ENCODE assay signal across 10 mouse cellular contexts in the genomic region with DNA sequence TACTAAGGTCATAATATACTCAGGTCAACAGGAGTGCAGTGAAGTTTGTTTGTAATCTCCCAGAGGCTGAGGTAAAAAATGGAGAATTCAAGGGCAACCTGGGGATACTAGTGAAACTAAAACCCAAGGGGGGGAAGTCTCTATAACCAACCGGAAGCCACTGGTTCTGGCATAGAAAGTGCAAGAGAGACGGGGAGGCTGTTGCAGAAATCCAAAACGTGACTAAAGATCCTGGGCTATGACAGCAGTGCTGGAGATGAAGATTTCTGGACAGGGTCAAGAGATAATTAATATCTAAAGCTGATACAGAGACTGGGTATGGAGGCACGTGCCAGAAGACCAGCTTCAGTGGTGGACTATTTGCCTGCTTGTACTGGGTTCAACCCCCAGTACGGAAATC. TPM values are rescaled to one million over a fixed set of nuclear protein-coding genes. Genes with fewer than 3 reads are reported as not detected.
A peak's percentile ranks its signal among the peaks of the same experiment; 100 is the strongest.
DNase-seq lines count a peak whose midpoint lies in the region; ATAC-seq lines count a peak whose summit lies in the region.
"Had no signal": no experiment of that assay in that cellular context is flagged by ENCODE, and none has a peak within 500 bp of the region (broad histone marks: within the 10 kb centered on the region; RNA-seq: fewer than 3 reads in every experiment).

No protein-coding gene starts in this region.

- H3K4me1 ChIP-seq in forebrain, embryonic 10.5 days, result peaks cover 20% of the 10 kb centered on the region
- H3K4me1 ChIP-seq in forebrain, embryonic 11.5 days (replicated peaks; ENCODE audit: control insufficient read depth, insufficient read depth, low read length), result no peaks in the 10 kb centered on the region; the same call in 1 of the 2 replicates

- peak overlapping the region; percentile 97 for H3K4me3 ChIP-seq in forebrain, embryonic 10.5 days
- H3K4me3 ChIP-seq in forebrain, embryonic 11.5 days (ENCODE audit: low read depth, low read length), result no peak overlapping the region
- H3K4me3 ChIP-seq in macrophage (ENCODE audit: inconsistent target), result peak overlapping the region; percentile 65; the same call in 1 of the 2 replicates

- peaks cover 7% of the 10 kb centered on the region; the same call in 1 of the 2 replicates for H3K9me3 ChIP-seq in forebrain, embryonic 10.5 days
- peaks cover 3% of the 10 kb centered on the region; the same call in 1 of the 2 replicates for H3K9me3 ChIP-seq in forebrain, embryonic 11.5 days (ENCODE audit: control insufficient read depth, low read length)

- no peak overlapping the region for H3K9ac ChIP-seq in forebrain, embryonic 11.5 days (ENCODE audit: low read length)

- peaks cover 65% of the 10 kb centered on the region for H3K79me2 ChIP-seq in macrophage (ENCODE audit: inconsistent target)

- ATAC-seq in forebrain, embryonic 11.5 days (replicated peaks; ENCODE audit: low FRiP score), result no peak
- ATAC-seq in granulocyte monocyte progenitor cell, adult 5-6 weeks (replicated peaks; ENCODE audit: poor library complexity, severe bottlenecking), result peak; percentile 57

- H3K36me3 ChIP-seq in forebrain, embryonic 10.5 days (replicated peaks), result peaks cover 46% of the 10 kb centered on the region
- H3K36me3 ChIP-seq in forebrain, embryonic 11.5 days (ENCODE audit: control insufficient read depth, insufficient read depth, low read length), result peaks cover 3% of the 10 kb centered on the region; the same call in 1 of the 2 replicates
- no peaks in the 10 kb centered on the region for H3K36me3 ChIP-seq in macrophage (ENCODE audit: inconsistent target)

- H3K27ac ChIP-seq in forebrain, embryonic 10.5 days, result no peak overlapping the region
- no peak overlapping the region for H3K27ac ChIP-seq in forebrain, embryonic 11.5 days (ENCODE audit: low read depth, low read length)
- peak overlapping the region; percentile 5; the same call in 1 of the 2 replicates for H3K27ac ChIP-seq in macrophage

- WGBS in forebrain, embryonic 10.5 days, result 89% methylated on average over 5 of the region's 5 CpGs
- WGBS in forebrain, embryonic 11.5 days, result 87% methylated on average over 5 of the region's 5 CpGs
- 13% methylated on average over 5 of the region's 5 CpGs for WGBS in macrophage (ENCODE audit: missing documents)

- H3K4me2 ChIP-seq in forebrain, embryonic 11.5 days (ENCODE audit: low read depth, low read length, severe bottlenecking), result no peak overlapping the region

- DNase-seq in forebrain, embryonic 10.5 days (ENCODE audit: extremely low spot score, low spot score), result no peak
- DNase-seq in forebrain, embryonic 11.5 days (ENCODE audit: low spot score), result no peak
- peak; percentile 21 to 23 for DNase-seq in B cell, adult 2 months
- DNase-seq in left cerebral cortex, adult 9 months (ENCODE audit: low spot score in 2 of 2), result no peak
- DNase-seq in urinary bladder, postnatal 36 days (ENCODE audit: low spot score in 2 of 2), result no peak
- DNase-seq in ovary, postnatal 36 days (ENCODE audit: low spot score), result no peak
- DNase-seq: cerebellum, adult 18-20 months; lung, postnatal 14 days had no signal

- H3K27me3 ChIP-seq in forebrain, embryonic 10.5 days (ENCODE audit: poor library complexity, severe bottlenecking), result peaks cover 17% of the 10 kb centered on the region
- H3K27me3 ChIP-seq in forebrain, embryonic 11.5 days (ENCODE audit: control insufficient read depth, insufficient read depth, low read length), result no peaks in the 10 kb centered on the region

RNA-seq across cellular contexts. Expression of a gene that starts 2.3 kb away (rescaled TPM):
- polyA plus RNA-seq in forebrain, embryonic 10.5 days (2016; fragmentation: Nextera tagmentation; extraction: Ambion mirVana), result 75.3 and 82.2 TPM in 2 replicates
- polyA plus RNA-seq in forebrain, embryonic 11.5 days (2014; fragmentation: Nextera tagmentation; extraction: Ambion mirVana), result 86.1 and 90.8 TPM in 2 replicates
- total RNA-seq in granulocyte monocyte progenitor cell, adult 5-6 weeks (2014; fragmentation: Nextera tagmentation), result 87.6 and 96.3 TPM in 2 replicates
- 64.0 and 73.3 TPM in 2 replicates for total RNA-seq in granulocyte monocyte progenitor cell, adult 5-6 weeks (2017)
- total RNA-seq in macrophage (2018; cell fraction: chromatin; rRNA removed), result 10 to 100 TPM; 24.6 to 98.2 (median 58.7) TPM
- total RNA-seq in macrophage (2018; cell fraction: cytosol; rRNA removed), result 10 to 100 TPM; 22.0 to 40.7 (median 29.5) TPM
- total RNA-seq in macrophage (2018; cell fraction: nucleus; rRNA removed), result 100 to 1,000 TPM in 1 of 26 experiments, 10 to 100 TPM in 25; 25.9 to 130 (median 48.4) TPM
- polyA plus RNA-seq in macrophage (2018), result 24.9 to 40.8 TPM (median 27.9 TPM) in 3 replicates

RNA-seq across cellular contexts. Expression of a gene that starts 6.7 kb away (rescaled TPM):
- 40.4 and 40.7 TPM in 2 replicates for polyA plus RNA-seq in forebrain, embryonic 10.5 days (2016; fragmentation: Nextera tagmentation; extraction: Ambion mirVana)
- polyA plus RNA-seq in forebrain, embryonic 11.5 days (2014; fragmentation: Nextera tagmentation; extraction: Ambion mirVana), result 44.5 and 45.3 TPM in 2 replicates
- total RNA-seq in granulocyte monocyte progenitor cell, adult 5-6 weeks (2014; fragmentation: Nextera tagmentation), result 29.6 and 32.0 TPM in 2 replicates
- 42.6 and 46.0 TPM in 2 replicates for total RNA-seq in granulocyte monocyte progenitor cell, adult 5-6 weeks (2017)
- total RNA-seq in macrophage (2018; cell fraction: chromatin; rRNA removed), result 10 to 100 TPM; 25.3 to 68.7 (median 48.5) TPM
- total RNA-seq in macrophage (2018; cell fraction: cytosol; rRNA removed), result 10 to 100 TPM; 19.0 to 29.6 (median 24.3) TPM
- total RNA-seq in macrophage (2018; cell fraction: nucleus; rRNA removed), result 10 to 100 TPM; 22.0 to 51.4 (median 36.3) TPM
- 20.6 to 23.5 TPM (median 21.4 TPM) in 3 replicates for polyA plus RNA-seq in macrophage (2018)

Comparison
In these comparisons a context has a peak if more than half of its experiments do, and no peak if none do; other contexts are left out.
1. DNase-seq: peak in B cell, adult 2 months (2 of 2); none in forebrain, embryonic 10.5 days (single experiment), forebrain, embryonic 11.5 days (single experiment), left cerebral cortex, adult 9 months (0 of 2), urinary bladder, postnatal 36 days (0 of 2) and ovary, postnatal 36 days (single experiment).